Mouse (Mus musculus) fibroblast of lung, adult 2 months (primary cell): Measurements from ENCODE around the gene 2310061I04Rik.
"Not testable (repeated sequence)": the region's sequence is repeated elsewhere in the genome, so short reads cannot be mapped to it uniquely, and the experiment has no call there.

Source experiments
- DNase-seq: peaks from one replicate; pipeline ENCODE4 v3.0.0-alpha.2; 2011; ENCODE audit warnings: low read depth

Gene 2310061I04Rik

DNA sequence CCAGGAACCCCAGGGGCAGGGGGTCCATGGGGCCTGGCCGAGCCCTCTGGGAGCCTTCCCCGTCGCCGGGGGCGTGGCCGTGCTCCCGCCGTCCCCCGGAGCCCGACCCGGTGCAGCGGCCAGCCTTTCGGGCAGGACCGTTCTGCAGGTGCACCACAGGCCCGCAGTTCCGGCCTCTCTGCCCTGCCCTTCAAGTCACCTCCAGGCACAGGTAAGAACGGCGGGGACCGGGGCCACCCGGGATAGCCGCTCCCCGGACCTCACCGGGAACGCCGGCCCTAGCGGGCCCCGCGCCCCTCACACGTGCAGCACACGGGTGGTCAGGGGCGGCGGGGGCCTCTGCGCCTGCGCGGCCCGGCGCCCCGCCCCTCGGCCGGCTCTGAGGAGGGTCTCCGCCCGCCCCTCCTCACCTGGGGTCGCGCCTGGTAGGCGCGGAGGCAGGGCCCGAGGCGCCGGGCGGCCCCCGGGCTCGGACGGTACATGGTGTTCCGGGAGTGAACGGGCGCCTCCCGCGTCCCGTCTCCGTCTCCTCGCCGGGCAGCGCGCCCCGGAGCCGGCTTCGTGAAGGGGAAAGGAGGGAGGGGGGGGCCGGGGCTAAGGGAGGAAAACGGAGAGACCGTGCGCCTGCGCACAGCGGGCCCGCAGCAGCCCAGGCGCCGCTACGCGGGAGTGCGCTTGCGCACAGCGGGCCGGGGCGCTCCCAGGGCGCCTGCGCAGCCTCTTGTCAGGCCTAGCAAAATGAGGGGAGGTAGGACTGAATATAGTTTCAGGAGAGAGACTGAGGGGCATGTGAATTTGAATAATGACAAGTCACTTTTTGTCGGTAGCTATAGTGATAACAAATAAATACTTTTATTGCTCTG is at the start of gene 2310061I04Rik:
TSS of gene 2310061I04Rik (minus strand) at position 651 of the 863 bp plus-strand sequence.
- DNase-seq = peak; percentile 75

GRCm38 (mm10) chr17:35939941-35940340 is 42.7 kb upstream of the 2310061I04Rik start:
- no peak for DNase-seq

DNA sequence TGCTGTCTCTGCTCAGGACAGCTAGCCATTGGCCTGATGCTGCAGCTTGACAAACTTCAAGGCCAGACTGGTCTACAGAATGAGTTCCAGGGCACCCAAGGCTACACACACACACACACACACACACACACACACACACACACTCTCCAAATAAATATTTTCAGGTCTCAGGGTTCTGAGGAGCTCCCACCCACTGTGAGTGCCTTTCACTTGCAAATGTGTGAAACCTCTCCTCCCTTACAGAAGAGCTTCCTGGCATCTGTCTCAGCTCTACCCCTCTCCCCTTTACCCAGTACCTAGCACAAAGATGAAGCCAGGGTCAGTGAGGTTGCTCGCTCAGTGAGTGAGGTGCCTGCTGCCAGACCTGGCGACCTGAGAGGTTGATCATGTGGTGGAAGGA is 41.9 kb upstream of the 2310061I04Rik start:
- no peak for DNase-seq

- no peak for DNase-seq
Observed at GRCm38 (mm10) chr17:35937700-35938348, 40.6 kb upstream of the 2310061I04Rik start.

GRCm38 (mm10) chr17:35935763-35936162 is 38.5 kb upstream of the 2310061I04Rik start:
- not testable (repeated sequence) for DNase-seq

DNA sequence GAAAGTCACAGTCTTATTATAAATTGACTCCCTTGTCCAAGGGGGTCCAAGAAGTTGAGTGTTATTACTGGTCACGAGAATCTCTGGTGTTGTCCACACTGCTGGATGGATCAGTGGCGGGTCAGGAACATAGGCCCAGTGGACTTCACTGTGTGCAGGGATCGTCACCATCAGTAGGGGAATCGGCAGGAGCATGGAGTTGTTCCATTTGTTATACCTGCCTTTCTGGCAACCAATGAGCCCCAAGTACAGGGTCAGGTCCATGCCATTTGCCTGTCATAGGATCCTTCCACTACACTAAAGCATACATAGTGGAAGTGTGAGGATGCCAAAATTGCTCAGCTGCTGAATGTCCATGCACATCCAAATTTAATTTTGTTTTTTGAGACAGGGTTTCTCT is 35.4 kb upstream of the 2310061I04Rik start:
- DNase-seq = no peak

DNA sequence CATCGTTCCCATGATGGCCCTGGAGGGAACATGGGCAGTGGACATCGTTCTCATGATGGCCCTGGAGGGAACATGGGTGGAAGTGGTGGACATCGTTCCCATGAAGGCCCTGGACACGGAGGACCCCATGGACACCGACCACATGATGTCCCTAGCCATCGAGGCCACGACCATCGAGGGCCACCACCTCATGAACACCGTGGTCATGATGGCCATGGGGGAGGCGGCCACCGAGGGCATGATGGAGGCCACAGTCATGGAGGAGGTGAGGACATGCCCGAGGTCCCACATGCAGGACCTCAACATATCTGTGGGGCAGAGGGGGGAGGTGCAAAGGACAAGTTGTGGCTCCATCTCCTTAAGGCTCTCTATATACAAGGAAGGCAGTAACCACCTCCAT is 33.4 kb upstream of the 2310061I04Rik start:
- DNase-seq = no peak

GRCm38 (mm10) chr17:35929534-35929933 is 32.3 kb upstream of the 2310061I04Rik start:
- DNase-seq = no peak

DNA sequence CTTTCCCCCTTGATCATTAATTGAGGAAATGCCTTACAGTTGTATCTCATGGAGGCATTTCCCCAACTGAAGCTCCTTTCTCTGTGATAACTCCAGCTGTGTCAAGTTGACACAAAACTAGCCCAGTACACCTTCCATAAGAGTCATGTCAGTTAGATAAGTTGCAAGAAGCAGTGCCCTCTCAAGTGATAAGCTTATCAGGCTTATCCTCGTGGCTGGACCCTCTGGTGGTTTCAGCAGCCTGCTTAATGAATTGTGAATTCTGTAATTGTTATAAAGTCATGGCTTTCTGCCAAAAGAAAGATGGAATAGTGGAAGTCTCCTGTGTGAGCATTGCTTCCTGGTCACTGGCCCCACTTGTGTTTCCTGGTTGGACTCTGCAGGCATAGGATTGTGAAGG is 30.2 kb upstream of the 2310061I04Rik start:
- no peak for DNase-seq

DNA sequence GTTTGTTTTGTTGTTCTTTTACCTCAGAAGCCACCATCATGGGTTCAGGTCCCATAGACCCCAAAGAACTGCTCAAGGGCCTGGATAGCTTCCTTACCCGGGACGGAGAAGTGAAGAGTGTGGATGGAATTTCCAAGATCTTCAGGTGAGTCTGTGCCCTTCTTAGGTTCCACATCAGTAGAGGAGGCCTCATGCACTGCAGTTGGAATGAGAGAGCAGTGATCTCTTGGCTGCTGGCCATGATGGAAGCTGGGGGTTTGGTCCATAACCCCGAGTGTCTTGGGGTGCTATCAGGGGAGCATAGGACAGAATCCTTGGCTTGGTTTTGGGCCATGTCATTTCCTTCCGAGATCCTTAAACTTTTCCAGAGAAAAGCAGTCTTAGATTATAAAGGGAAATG is 26.1 kb upstream of the 2310061I04Rik start:
- no peak for DNase-seq

- no peak for DNase-seq
Observed at GRCm38 (mm10) chr17:35922566-35922965, 25.3 kb upstream of the 2310061I04Rik start.

GRCm38 (mm10) chr17:35921710-35922109 is 24.5 kb upstream of the 2310061I04Rik start:
- no peak for DNase-seq

DNA sequence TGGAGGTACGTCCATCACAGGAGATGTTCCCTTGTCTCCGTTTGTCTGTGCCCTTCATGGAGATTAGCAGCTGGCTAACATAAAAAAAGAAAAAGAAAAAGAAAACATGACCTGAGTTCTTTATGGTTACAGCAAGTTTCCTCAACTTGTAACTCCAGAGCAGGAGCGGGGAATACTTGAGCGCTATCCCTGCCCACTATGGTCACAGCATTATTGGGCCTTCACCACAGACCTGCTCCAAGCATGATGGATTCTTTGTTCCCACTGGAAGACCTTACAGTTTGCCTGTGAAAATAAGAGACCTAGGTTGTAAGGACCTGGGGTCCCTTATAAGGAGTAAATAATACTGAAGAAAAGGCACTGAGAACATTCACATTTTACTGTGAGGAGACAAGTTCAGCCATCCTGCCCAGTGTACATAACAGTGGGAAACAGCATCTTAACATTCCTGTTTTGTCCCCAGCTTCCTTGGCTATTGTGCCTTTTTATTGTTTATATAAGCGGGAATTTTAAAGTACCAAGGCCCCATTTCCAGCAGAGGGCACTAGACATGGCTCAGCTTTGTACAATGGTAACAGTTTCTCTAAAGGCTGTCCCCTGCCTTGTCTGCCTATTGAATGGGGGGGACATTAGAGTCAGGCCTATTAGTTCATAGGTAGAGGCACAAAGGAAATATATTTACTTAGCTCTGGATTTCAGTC is 23.8 kb upstream of the 2310061I04Rik start:
- DNase-seq = no peak

- DNase-seq = no peak
Observed at GRCm38 (mm10) chr17:35920384-35920783, 23.2 kb upstream of the 2310061I04Rik start.

DNA sequence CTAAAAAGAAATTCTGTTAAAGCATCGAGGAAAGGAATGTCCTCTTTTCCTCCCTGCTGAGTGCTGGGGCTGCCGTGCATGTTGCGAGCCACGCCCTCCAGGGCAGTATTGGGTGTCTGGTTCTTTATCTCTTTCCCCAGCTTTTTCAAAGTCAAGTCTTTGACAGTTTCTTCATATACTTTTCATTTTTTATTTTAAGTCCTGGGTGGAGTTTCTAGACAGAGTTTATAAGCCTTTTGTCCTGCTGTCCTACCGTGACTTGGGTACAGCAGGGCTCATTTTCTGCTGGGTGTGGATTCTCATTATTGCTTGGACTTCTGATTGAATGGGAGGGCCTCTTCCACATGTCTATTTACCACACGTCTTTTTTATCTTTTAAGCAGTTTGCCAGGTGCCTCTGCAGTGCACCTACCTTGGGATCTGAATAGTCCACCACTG is 22.7 kb upstream of the 2310061I04Rik start:
- no peak for DNase-seq

GRCm38 (mm10) chr17:35919060-35919715 is 22.0 kb upstream of the 2310061I04Rik start:
- DNase-seq = peak; percentile 95

GRCm38 (mm10) chr17:35918276-35919059 is 21.2 kb upstream of the 2310061I04Rik start:
- no peak for DNase-seq

- no peak for DNase-seq
Observed at GRCm38 (mm10) chr17:35917463-35918251, 20.4 kb upstream of the 2310061I04Rik start.

- DNase-seq = no peak
Observed at GRCm38 (mm10) chr17:35917143-35917462, 19.9 kb upstream of the 2310061I04Rik start.

GRCm38 (mm10) chr17:35916297-35917142 is 19.3 kb upstream of the 2310061I04Rik start, which contains the start of the genes Mrps18b and Ppp1r10:
Mrps18b (minus strand) TSS chr17:35916389.
Ppp1r10 (plus strand) TSS chr17:35916434.
- peak; percentile 99 for DNase-seq
